Mouse (Mus musculus) ovary, postnatal 36 days (tissue): ENCODE measurements around the gene Rora.

Source experiments
- DNase-seq: peaks from one replicate; pipeline ENCODE4 v3.0.0; 2022; ENCODE audit warnings: low spot score, mixed read lengths

Rora gene

GRCm38 (mm10) chr9:68760876-68761275 is 107.3 kb downstream of the Rora start:
- DNase-seq = no peak

GRCm38 (mm10) chr9:68761672-68762071 is 108.1 kb downstream of the Rora start:
- DNase-seq = no peak

DNA sequence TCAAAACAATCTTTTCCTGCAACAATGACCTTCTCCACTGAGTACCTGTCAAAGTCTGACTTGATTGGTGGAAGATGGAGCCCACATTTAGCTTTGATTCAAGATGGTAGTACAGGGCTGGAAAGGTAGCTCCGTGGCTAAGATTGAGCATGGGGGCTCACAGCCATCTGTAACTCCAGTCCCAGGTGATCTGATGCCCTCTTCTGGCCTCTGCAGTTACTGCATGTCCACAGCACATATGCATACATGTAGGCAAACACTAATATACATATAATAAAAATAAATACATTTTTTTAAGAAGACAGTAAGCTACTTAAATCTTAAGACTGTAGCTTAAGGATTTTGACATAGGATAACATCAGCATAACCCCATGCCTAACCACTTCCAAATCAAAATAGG is 112.0 kb downstream of the Rora start:
- no peak for DNase-seq

DNA sequence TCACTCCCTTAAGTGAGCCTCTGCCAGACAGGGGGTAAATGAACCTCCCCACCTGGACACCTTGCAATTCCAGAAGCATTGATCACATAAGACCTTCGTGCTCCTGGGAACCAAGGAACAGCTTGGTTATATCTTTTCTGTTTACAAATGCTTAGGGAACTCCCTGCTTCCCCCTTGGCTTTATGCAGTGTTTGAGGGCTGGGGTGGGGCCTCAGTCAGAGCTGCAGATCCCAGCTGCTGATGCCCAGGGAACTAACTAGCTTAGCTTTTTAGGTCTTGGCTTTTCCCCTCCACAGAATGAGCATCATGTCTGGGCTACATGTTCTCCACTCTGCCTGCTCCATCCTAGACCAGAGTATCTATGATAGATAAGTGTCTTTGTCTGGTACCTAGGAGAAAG is 116.1 kb downstream of the Rora start:
- no peak for DNase-seq

DNA sequence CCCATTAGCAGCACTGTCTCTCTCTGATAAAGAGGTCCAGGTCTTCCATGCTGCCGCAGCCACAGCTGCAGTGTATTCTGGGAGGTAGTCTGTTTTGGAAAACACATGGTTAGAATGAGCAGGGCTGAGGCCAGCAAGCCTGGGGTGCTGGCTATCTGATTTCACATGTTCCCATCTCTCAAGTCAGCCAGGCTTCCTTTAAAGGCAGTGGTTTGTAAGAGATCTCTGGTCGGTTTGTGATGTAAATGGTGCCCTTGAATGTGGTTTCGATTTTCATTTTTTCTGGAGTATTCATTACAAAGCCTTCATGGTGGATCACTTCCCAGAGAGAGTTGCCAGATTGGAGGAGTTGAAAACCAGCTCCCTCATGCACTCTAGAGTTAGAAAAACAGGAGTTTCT is 117.8 kb downstream of the Rora start:
- no peak for DNase-seq

GRCm38 (mm10) chr9:68773770-68774169 is 120.2 kb downstream of the Rora start:
- no peak for DNase-seq

DNA sequence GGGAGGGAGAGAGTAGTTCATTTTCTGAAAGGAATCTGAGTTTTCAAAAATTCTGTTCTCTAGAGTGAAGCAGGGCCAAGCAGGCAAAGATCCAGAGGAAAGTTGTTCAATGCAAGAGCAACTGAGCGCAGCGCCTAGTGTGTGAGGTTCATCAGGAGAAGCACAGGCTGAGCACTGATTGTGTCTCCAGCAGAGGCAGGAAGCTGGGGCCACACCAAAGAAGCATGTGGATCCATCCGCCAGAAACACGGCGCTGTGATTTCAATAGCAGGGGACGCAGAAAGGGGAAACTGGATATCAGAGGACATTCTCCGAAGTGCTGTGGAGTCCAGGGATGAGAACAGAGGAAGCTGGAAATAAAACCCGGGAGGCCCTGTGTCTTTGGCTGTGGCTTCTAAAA is 128.4 kb downstream of the Rora start:
- no peak for DNase-seq

DNA sequence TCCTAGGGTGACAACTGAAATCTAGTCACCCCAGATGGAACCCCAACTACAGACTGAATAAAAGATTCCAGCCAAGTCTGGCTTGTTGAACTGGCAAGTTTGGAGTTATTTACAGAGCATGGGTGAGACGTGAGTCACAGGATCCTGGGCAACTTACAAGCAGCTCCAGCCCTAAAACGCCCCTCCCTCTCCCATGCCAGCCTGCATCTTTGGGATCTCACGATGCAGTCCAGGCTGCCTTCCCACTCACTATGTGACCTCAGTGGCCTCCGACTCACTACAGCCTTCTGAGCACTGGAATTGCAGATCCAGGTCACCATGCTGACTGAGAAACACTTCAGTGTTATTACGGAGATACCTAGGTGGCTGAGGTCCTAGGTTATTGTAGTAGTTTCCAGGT is 129.0 kb downstream of the Rora start:
- no peak for DNase-seq

- DNase-seq = no peak
These were observed 129.7 kb downstream of the Rora start for GRCm38 (mm10) chr9:68783246-68783645.

DNA sequence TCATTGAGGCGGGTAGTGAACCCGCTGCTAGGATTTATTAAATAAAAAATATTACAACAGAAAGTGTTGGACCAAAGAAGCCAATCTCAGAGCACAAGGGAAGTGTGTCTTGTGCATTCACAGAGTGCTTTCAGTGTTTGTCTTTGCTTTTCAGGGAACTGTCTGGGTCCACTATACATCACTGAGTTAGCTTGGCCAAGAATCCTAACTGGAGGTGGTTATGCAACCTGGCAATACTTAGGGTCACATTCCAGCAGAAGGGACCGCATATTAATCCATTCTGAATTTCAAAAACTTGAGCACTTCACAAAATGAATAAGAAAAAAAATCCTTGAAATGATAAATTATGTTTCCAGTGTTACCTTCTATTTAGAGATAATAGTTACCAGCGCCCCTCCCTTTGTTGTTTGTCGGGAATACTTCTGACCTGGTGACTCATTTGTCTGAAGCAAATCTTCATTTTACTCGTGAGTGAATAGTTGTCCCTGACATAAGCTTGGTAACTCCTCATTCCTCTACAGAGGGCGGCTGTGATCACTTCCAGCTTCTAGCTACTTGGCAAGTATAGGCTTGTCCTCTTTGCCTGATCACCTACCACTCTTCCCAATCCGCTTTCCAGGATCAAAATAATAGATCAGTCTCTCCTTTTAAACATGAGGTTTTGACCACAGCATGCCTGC is 133.2 kb downstream of the Rora start:
- no peak for DNase-seq

GRCm38 (mm10) chr9:68787665-68788064 is 134.1 kb downstream of the Rora start:
- DNase-seq = no peak

GRCm38 (mm10) chr9:68790922-68791321 is 137.3 kb downstream of the Rora start:
- no peak for DNase-seq

DNA sequence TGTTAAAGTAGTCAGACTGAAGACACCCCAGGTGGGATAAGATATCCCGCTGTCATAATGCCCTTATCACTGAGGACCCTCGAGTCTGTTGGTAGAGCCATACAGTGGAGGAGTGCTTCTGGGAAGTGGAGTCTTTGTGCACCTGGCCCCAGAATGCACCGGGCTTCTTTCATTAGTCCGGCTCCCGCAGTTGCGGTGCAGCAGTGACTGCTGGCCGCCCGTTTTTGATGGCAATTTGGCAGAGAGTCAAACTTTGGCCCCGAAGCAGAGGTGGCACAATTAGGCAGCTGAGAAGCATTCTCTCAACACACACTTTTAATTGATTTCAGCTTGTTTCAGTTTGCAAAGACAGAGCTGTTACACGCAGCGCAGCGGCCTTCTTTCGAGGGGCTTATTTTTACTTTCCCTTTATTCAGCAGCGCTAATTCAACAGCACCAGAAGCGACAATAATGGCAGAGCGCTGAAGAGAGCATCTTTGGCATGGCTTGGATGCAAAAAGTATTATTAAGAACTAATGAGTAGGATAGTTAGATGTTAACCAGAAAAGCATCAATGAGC is 138.5 kb downstream of the Rora start:
- DNase-seq = no peak

DNA sequence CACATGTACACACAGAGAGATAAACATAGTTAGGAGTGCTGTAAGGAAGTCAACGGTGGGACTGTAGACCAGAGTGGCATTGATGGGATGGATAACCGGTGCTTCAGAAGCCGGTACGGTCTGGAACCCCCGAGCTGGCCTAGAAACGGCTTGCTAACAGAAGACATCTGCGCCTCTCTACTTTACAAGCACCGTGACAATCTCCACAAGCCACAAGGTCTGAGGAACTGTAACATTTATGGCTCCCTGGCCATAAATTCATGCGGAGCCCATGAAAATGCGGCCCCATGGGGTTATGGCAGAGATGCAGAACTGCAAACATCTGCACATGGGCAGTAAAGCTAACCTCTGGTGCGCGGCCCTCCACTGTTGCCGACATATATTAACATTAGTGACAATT is 141.7 kb downstream of the Rora start:
- no peak for DNase-seq

DNA sequence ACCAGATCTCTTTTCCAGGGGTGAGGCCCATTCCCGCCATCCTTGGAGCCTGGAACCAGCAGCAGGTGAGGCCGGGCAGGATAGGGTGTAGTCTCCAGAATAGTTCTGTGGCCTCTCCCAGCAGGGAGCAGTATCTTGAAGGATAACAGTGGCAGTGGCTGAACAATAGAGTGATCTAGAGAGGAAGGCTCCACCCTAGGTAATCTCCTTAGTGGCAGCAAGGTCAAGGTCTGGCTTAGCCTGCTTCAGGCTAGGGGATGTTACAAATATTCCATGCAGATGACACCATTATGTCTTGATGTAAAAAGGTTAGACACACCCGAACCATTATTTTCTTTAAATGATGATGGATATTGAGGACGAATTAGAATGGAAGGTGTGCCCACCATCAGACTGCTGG is 144.6 kb downstream of the Rora start:
- DNase-seq = no peak

DNA sequence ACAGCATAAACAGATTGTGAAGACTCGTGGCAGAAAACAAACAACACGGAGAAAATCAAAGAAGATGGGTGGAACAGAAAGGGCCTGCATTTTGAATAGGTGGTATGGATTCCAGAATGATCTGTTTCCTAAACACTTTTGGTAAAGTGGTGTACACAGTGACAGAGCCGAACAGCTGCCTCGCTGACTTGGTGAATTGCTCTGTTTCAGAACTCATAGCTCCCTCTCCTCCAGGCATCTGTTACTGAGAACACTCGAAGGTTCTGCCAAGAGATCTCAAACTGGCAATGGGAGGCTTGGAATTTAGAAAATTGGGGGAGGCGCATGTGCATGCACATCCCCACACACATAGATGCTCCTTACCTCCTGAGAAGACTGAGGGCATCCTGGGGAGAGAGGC is 145.5 kb downstream of the Rora start:
- no peak for DNase-seq

- DNase-seq = no peak
These were observed 150.6 kb downstream of the Rora start for GRCm38 (mm10) chr9:68804229-68804628.

DNA sequence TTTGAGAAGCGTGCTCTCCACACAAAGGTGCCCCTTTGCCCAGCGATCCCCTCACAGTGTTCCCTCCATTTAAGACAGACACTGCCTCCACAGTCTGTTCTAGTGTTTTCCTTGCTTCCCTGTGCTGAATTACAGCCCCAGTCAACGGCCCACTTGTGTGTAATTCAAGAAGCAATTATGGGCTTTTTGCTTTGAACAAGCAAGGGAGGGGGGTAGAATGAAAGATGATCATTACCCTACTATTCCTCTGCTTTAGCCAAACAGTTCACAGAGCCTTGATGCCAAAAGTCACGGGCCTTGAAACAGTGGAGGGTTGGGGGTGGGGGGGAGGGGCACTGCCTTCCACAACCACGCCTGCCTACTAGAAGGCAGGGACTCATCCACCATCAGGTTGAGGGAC is 152.2 kb downstream of the Rora start:
- DNase-seq = no peak

- DNase-seq = no peak
These were observed 154.1 kb downstream of the Rora start for GRCm38 (mm10) chr9:68807735-68808134.

- no peak for DNase-seq
These were observed 155.9 kb downstream of the Rora start for GRCm38 (mm10) chr9:68809536-68809935.

- no peak for DNase-seq
These were observed 161.1 kb downstream of the Rora start for GRCm38 (mm10) chr9:68814723-68815122.

DNA sequence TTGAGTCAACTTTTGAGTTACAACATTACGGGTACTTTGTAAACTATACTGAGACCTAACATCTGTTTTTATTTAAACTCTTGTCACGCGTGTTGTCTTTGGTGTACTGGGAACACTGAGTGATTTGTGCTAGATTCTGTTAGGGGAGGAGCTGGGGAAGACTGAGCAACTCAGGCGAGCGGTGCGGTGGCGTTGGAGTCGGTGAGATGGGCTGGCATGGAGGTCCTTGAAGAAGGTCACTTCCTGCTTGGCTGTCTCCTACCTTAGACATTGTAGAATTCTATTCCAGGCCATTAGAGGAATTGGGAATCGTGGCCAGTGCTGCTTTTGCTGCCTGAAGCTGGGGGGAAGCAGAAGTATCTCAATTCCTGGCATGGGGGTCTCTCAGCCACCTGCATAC is 162.3 kb downstream of the Rora start:
- DNase-seq = no peak

DNA sequence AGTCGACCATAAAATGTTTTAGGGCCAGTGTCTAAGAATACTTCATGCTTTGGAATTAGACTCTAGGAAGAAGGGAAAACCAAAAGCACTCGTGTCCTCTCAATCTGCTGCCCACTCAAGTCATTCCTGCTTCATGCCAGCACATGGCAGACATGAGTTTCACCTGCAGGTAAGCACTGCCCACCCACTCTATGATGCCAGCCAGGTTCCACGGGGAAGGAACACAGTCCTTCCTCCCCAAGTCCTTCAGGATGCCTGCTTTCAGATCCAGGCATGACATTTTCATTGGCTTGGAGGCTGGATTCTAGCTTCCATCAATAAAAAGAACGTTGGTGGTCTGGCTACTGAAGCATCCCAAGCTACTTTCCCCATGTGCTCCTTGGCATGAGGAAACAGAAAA is 166.4 kb downstream of the Rora start:
- DNase-seq = no peak

DNA sequence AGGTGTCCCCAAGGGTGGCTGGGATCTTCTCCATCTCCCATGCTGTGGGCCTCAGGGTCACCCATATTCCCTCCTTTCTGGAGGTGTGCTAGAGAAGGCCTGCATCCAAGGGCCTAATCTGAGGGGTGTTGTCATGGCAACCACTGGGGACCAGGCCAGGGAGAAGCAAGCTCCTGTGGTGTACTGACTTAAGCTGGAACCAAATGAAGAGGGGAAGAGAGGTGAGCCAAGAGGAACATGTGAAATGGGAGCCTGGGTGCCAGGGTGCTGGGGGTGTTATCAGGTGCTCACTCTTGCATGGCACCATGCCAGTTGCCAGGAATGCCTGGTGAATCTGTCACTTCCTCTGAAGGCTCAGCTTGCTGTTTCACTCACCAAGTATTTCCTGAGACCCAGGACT is 166.9 kb downstream of the Rora start:
- DNase-seq = no peak
